Mouse (Mus musculus): ENCODE results near the gene Bmp6. TPM values are rescaled to one million over a fixed set of nuclear protein-coding genes. Genes with fewer than 3 reads are reported as not detected.
A peak's percentile ranks its signal among the peaks of the same experiment; 100 is the strongest.

The Bmp6 gene
- polyA plus RNA-seq, 1 experiment from 2014 or later: 0.31 TPM

DNA sequence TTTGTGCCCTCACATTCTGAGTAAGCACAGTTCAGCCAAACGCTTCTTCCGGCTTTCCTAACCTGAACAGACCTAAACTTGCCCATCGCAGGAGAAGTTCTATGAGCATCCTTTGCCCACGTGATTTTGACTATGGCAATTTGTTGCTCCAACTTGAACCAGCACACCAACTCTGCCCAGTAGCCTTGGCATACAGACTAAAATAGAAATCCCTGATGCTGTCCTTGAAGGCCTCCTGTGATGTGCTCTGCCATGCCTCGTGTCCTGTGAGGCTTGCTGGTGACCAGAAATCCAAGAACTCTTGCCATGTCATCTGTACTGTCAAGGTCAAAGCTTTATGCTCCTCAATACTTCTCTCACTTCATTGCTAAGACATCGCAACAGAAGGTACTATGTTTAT, 184.7 kb downstream of the Bmp6 start:
- ATAC-seq: no peak
- 76% methylated on average over 6 of the region's 6 CpGs for WGBS (ENCODE audit: insufficient replicate concordance)

DNA sequence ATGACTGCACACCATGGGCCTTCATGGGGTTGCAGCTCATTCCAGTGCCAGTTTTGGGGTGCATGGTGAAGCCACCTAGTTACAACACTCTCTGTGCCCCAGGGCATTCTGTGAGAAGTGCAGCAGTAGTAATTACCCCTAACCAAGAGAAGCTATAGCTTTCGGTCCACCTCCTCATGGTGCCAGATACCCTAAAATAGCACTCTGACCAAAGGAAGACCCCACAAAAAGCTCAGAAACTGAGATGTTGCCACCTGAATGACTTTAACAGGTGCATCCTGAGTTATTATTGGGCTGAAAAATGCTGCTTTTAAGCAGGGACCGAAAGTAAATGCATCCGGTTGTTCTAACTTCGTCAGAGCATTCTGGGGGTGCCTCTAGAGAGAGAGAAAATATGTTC, 186.6 kb downstream of the Bmp6 start:
- ATAC-seq (no peak), DNase-seq (no peak)
- 80% methylated on average over 4 of the region's 4 CpGs for WGBS (ENCODE audit: insufficient replicate concordance)
- TF ChIP-seq CTCF (IDR thresholded peaks at IDR 0.05; ENCODE audit: low read depth) (no peak), EP300 (IDR thresholded peaks at IDR 0.05; ENCODE audit: low read depth) (no peak)
- Histone ChIP-seq H3K4me3 (ENCODE audit: low read depth, low read length) (no peak overlapping the region), H3K36me3 (replicated peaks; ENCODE audit: insufficient read depth, low read length) (no peaks in the 10 kb centered on the region), H3K27ac (ENCODE audit: low read depth) (no peak overlapping the region), H3K4me1 (ENCODE audit: insufficient read depth) (peaks cover 10% of the 10 kb centered on the region), H3K27me3 (ENCODE audit: insufficient read depth, low read length) (no peaks in the 10 kb centered on the region), H3K9me3 (ENCODE audit: low read length) (no peaks in the 10 kb centered on the region), H3K4me2 (ENCODE audit: low read depth, low read length) (no peak overlapping the region), H3K9ac (replicated peaks) (no peak overlapping the region)

More for the DNA sequence above, 184.7 kb downstream of the Bmp6 start:
- H3K9me3 ChIP-seq (ENCODE audit: low read length): no peaks in the 10 kb centered on the region
- no peaks in the 10 kb centered on the region for H3K27me3 ChIP-seq (ENCODE audit: insufficient read depth, low read length)
- no peaks in the 10 kb centered on the region for H3K36me3 ChIP-seq (replicated peaks; ENCODE audit: insufficient read depth, low read length)
- H3K27ac ChIP-seq (ENCODE audit: low read depth): no peak overlapping the region
- H3K4me3 ChIP-seq (ENCODE audit: low read depth, low read length): no peak overlapping the region
- peaks cover 26% of the 10 kb centered on the region for H3K4me1 ChIP-seq (ENCODE audit: insufficient read depth)
- no peak for TF ChIP-seq EP300 (IDR thresholded peaks at IDR 0.05; ENCODE audit: low read depth)
- no peak for TF ChIP-seq CTCF (IDR thresholded peaks at IDR 0.05; ENCODE audit: low read depth)
- H3K9ac ChIP-seq (replicated peaks): no peak overlapping the region
- H3K4me2 ChIP-seq (ENCODE audit: low read depth, low read length): no peak overlapping the region
- no peak for DNase-seq

DNA sequence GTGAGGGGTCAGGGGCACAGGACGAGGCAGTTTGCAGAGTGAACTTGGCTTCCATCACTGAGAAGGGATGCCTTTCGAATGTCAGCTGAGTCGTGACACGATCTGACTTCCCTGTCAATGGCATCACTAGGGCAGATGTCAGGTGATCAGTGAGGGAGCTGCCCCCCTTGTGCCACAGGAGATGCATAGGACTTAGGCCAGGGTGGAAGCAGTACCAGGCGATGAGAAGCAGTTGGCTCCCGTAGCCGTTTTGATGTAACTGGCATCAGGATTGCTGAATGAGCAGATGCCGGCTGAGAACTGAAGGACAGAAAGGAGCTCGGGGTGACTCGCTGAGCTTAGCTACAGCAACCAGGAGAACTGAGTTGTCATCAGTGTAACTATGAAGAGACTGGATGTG, 188.6 kb downstream of the Bmp6 start:
- no peak overlapping the region for H3K4me3 ChIP-seq (ENCODE audit: low read depth, low read length)
- DNase-seq (no peak), ATAC-seq (no peak)
- H3K4me2 ChIP-seq (ENCODE audit: low read depth, low read length): no peak overlapping the region
- H3K27ac ChIP-seq (ENCODE audit: low read depth): no peak overlapping the region
- H3K9me3 ChIP-seq (ENCODE audit: low read length): no peaks in the 10 kb centered on the region
- TF ChIP-seq EP300 (IDR thresholded peaks at IDR 0.05; ENCODE audit: low read depth) (no peak), CTCF (IDR thresholded peaks at IDR 0.05; ENCODE audit: low read depth) (no peak)
- no peaks in the 10 kb centered on the region for H3K36me3 ChIP-seq (replicated peaks; ENCODE audit: insufficient read depth, low read length)
- H3K9ac ChIP-seq (replicated peaks): no peak overlapping the region
- no peaks in the 10 kb centered on the region for H3K27me3 ChIP-seq (ENCODE audit: insufficient read depth, low read length)
- 78% methylated on average over 10 of the region's 10 CpGs for WGBS (ENCODE audit: insufficient replicate concordance)
- H3K4me1 ChIP-seq (ENCODE audit: insufficient read depth): peaks cover 8% of the 10 kb centered on the region

DNA sequence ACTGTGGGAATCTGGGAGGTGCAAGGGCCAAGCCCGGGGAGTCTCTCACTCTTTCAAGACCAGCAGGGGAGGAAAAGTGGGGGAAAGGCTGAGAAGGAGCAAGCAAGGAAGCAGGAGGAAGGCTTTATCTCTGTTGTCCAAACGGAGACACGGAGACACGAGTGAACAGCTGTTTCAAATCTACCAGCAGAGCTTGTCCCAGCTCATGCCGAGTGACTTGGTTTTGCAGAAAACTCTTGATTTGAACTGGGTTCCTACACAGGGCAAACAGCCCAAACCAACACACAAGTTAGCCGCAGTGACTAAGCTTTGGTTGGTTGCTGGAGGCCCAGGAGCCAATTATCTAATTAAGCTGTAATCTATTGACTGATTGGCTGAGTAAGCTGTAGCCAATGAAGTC, 189.1 kb downstream of the Bmp6 start:
- no peaks in the 10 kb centered on the region for H3K9me3 ChIP-seq (ENCODE audit: low read length)
- H3K4me3 ChIP-seq (ENCODE audit: low read depth, low read length): no peak overlapping the region
- peaks cover 8% of the 10 kb centered on the region for H3K4me1 ChIP-seq (ENCODE audit: insufficient read depth)
- H3K9ac ChIP-seq (replicated peaks): no peak overlapping the region
- 46% methylated on average over 6 of the region's 6 CpGs for WGBS (ENCODE audit: insufficient replicate concordance)
- DNase-seq (no peak), ATAC-seq (no peak)
- H3K36me3 ChIP-seq (replicated peaks; ENCODE audit: insufficient read depth, low read length): no peaks in the 10 kb centered on the region
- no peak overlapping the region for H3K4me2 ChIP-seq (ENCODE audit: low read depth, low read length)
- H3K27ac ChIP-seq (ENCODE audit: low read depth): no peak overlapping the region
- no peaks in the 10 kb centered on the region for H3K27me3 ChIP-seq (ENCODE audit: insufficient read depth, low read length)
- no peak for TF ChIP-seq CTCF (IDR thresholded peaks at IDR 0.05; ENCODE audit: low read depth)
- TF ChIP-seq EP300 (IDR thresholded peaks at IDR 0.05; ENCODE audit: low read depth): no peak

DNA sequence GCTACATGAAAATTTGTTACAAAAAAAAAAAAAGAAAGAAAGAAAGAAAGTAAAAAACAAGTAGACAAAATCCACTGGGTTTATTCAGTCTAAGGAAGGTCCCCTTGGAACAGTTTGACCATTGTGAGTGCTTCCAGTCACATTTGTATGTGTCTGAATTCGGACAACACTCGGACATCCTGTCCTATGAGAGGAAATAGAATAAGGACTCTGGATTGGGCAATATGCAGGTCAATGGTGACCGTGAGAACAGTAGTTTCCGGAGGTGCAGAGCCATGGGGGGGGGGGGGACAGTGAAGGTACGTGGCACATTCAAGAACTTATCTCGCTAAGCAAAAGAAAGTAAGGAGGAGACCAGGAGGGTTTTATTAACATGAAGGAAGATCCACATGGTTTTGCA, 189.8 kb downstream of the Bmp6 start:
- no peak for DNase-seq
- Histone ChIP-seq H3K4me2 (ENCODE audit: low read depth, low read length) (no peak overlapping the region), H3K4me1 (ENCODE audit: insufficient read depth) (peaks cover 5% of the 10 kb centered on the region; the same call in 1 of the 2 replicates), H3K9me3 (ENCODE audit: low read length) (no peaks in the 10 kb centered on the region), H3K9ac (replicated peaks) (no peak overlapping the region), H3K27ac (ENCODE audit: low read depth) (no peak overlapping the region), H3K4me3 (ENCODE audit: low read depth, low read length) (no peak overlapping the region), H3K27me3 (ENCODE audit: insufficient read depth, low read length) (no peaks in the 10 kb centered on the region), H3K36me3 (replicated peaks; ENCODE audit: insufficient read depth, low read length) (no peaks in the 10 kb centered on the region)
- WGBS (ENCODE audit: insufficient replicate concordance): 48% methylated on average over 6 of the region's 6 CpGs
- 0 out of 2 replicates have a peak, but pooled peaks have one; percentile 29 for ATAC-seq
- TF ChIP-seq EP300 (IDR thresholded peaks at IDR 0.05; ENCODE audit: low read depth) (no peak), CTCF (IDR thresholded peaks at IDR 0.05; ENCODE audit: low read depth) (no peak)

DNA sequence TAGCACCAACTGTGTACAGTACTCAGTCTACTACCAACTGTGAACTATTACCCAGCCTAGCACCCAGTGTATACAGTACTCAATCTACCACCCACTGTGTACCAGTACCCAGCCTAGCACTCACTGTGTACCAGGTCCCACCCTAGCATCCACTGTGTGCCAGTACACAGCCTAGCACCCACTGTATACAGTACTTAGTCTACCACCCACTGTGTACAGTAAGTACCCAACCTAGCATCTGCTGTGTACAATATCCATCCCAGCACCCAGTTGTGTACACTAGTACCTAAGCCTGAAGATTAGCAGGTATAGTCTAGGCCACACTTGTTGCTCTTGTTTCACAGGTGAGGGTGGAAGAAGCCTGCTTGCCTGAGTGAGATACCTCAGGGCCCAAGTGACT, 192.6 kb downstream of the Bmp6 start:
- Histone ChIP-seq H3K4me3 (ENCODE audit: low read depth, low read length) (no peak overlapping the region), H3K9me3 (ENCODE audit: low read length) (no peaks in the 10 kb centered on the region), H3K9ac (replicated peaks) (no peak overlapping the region), H3K36me3 (replicated peaks; ENCODE audit: insufficient read depth, low read length) (no peaks in the 10 kb centered on the region), H3K4me2 (ENCODE audit: low read depth, low read length) (no peak overlapping the region), H3K27me3 (ENCODE audit: insufficient read depth, low read length) (no peaks in the 10 kb centered on the region), H3K4me1 (ENCODE audit: insufficient read depth) (peaks cover 1% of the 10 kb centered on the region; the same call in 1 of the 2 replicates), H3K27ac (ENCODE audit: low read depth) (no peak overlapping the region)
- ATAC-seq: no peak
- DNase-seq: no peak
- TF ChIP-seq EP300 (IDR thresholded peaks at IDR 0.05; ENCODE audit: low read depth): no peak
- no peak for TF ChIP-seq CTCF (IDR thresholded peaks at IDR 0.05; ENCODE audit: low read depth)
